Mouse (Mus musculus) left cerebral cortex, postnatal 14 days (tissue): ENCODE measurements around the gene Myo18a. TPM values are rescaled to one million over a fixed set of nuclear protein-coding genes. Genes with fewer than 3 reads are reported as not detected.
A peak's percentile ranks its signal among the peaks of the same experiment; 100 is the strongest.
"Not testable (repeated sequence)": the region's sequence is repeated elsewhere in the genome, so short reads cannot be mapped to it uniquely, and the experiment has no call there.

Experiments used
- DNase-seq, 2 experiments: peaks; one replicate each; pipeline ENCODE4 v3.0.0; 2021 to 2022; ENCODE audit warnings: low spot score in 2 of 2, mixed read lengths in 1 of 2
- intact Hi-C: fragments of 180-260 bp; cut with DNase I; formaldehyde crosslinking; loops from one replicate; pipeline ENCODE4 v1.15.1; 2025
- long read RNA-seq, 2 experiments: library from polyadenylated mRNA; stranded (forward); transcript quantifications; one replicate each; pipeline ENCODE4 v2.0.0; 2021
- total RNA-seq, 2 experiments: library from RNA; stranded (reverse); gene quantifications; 2 replicates each; pipeline ENCODE4 v1.2.3; 2021

Myo18a gene
- 100 to 1,000 TPM; 151 to 169 TPM for total RNA-seq
- long read RNA-seq, experiment 1, partial matches to known transcripts = 39 of 54 reads
- long read RNA-seq, experiment 1, other reads (novel, unspliced or antisense) = 13 of 54 reads
- long read RNA-seq, experiment 2, partial matches to known transcripts = 13 of 24 reads
- long read RNA-seq, experiment 2, other reads (novel, unspliced or antisense) = 11 of 24 reads

DNA sequence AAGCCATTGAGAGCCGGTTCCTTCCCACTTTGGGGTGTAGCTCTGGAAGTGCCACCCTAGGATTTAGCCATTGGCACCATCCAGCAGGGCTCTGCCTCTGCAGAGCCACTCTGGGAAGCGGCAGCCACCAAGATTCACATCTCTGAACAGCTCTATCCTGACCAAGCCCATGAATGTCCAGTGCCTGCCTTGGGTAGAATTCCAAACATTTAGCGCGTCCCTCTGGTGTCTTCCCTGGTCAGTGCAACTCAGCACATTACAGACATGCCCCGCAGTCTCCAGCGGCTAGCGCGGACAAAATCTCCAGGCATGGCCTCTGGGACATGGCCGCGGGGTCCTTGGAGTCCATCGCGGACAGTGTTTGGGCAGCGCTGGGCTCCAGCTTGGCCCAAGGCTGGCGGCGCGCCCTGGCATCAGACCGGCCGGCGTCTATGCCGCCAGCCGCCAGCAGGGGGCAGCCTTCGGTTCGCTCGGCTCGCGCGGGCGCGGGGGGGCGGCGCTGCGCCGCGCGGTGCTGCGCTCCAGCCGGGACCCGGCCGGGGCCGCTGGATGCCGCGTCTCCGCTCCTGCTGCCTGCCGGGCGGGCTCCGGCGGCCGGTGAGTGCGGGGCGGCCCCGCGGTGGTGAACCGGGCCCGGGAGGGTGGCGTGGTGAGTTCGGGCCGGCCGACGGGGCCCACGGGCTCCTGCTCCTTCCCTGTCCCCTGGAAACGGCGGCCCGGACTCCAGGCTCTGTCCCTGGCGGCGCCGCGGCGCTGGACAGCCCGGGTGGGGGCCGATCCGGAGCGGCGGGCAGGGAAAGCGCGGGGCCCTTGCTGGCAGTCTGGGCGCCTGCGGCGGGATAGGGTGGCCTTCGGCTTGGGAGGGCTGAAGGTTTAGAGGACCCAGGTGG lies at the start of gene Myo18a:
Gene Myo18a (plus strand): TSS at position 464 of the 890 bp plus-strand sequence.
- intact Hi-C loops = loop anchor here (1.0 kb wide), 1 partner anchor 30 kb away; no protein-coding TSS in a partner anchor
- peak; percentile 69 to 86 for DNase-seq

DNA sequence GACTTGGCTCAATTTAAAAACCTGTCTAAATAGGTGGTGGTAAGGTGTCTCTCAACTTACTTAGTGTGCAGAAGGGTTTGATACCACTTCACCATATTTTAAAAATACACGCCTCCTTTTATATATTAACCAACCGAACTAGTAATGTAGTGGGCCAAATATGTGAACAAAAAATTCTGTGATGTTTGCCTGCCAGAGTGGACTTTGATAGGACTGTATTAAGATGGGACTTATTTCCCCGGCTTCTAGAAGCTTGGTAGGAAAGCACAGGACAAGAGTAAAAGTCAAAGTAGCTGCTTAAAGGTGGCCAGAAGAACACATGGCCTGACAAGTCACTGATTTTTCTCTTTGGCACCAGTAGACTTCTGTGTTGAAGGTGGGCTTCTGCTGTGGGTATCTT lies 49.3 kb upstream of the Myo18a start:
- no peak for DNase-seq
- intact Hi-C loops = no loop called here

DNA sequence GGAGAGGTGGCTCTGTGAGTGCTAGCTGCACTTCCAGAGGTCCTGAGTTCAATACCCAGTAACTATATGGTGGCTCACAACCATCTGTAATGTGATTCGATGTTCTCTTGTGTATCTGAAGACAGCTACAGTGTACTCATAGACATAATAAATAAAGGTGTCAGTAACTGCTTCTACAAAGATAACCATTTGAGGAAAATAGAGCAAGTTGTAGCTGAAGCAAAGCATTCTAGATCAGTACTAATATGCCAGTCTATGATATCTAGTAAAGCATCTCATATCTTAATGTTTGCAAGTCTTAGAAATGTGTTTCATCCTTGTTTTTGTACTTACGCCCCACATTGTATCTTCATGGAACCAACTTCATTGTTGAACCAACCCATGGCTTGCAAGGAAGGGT lies 44.0 kb upstream of the Myo18a start:
- DNase-seq = no peak
- intact Hi-C loops = no loop called here

DNA sequence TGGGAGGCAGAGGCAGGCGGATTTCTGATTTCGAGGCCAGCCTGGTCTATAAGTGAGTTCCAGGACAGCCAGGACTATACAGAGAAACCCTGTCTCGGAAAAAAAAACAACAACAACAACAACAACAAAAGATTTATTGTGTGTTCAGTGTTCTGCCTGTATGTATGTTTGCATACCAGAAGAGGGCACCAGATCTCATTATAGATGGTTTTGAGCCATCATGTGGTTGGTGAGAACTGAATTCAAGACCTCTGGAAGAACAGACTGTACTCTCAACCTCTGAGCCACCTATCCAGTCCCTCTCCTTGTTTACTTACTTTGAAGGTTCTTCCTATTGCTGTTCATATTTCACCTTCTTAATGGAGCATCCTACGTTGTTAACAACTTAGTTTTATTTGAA lies 41.7 kb upstream of the Myo18a start:
- intact Hi-C loops = no loop called here
- no peak for DNase-seq

DNA sequence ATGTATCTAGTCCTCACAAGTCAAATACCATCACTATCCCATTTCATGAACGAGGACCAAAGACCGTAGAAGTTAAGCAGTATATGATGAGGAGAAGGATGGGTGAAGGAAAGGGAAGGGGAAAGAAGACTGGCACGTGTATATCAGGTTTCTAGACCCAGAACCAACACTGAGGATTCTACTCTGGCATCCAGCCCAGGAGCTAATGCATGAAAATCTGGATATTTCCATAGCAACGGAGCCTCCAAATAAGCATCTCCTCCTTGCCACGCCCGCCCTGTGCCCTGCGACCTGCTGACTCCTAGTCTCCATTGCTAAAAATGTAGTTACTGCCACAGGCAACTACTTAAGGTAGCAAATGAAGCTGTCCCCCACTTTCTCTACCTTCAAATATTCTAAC lies 38.3 kb upstream of the Myo18a start:
- intact Hi-C loops = no loop called here
- no peak for DNase-seq

DNA sequence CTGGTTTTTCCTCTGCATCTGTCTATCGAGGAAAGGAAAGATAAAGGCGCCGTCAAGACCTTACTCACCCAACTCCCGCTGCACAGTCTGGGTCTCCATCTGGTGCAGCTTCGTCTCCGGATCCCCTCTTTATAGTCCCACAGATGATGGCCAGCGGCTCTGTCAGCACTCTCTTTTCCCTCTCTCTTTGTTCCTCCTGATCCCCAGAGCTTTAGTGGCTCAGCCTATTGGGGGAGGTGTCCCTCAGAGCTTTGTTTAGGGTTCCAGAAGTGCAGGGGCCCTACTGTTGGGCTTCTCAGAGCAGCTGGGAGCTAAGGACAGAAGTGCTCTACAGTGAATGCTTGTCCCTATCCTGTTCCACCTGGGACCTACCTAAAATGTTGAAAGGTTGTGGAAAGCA lies 37.9 kb upstream of the Myo18a start, which contains the start of gene Cryba1:
Gene Cryba1 (minus strand): TSS at position 101 of the 400 bp plus-strand sequence.
- intact Hi-C loops = no loop called here
- no peak for DNase-seq

DNA sequence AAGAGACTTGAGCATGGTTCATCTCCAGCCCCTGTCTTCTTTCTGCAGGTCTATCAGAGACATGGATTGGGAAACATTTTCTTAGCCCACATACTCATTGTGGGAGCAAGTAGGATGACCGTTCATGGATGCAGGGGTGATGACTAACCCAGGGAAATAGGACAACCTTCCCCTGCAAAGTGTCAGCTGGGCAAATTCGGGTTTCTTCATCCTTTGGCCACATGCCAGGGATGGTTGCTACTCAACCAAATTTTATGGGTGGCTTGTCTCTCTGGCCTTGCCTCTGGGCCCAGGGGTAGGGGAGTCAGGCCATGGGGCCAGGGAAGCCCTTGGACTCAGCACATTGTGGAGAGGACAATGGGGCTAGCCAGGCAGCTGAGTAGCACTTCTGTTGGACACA lies 34.5 kb upstream of the Myo18a start:
- intact Hi-C loops = no loop called here
- no peak for DNase-seq

DNA sequence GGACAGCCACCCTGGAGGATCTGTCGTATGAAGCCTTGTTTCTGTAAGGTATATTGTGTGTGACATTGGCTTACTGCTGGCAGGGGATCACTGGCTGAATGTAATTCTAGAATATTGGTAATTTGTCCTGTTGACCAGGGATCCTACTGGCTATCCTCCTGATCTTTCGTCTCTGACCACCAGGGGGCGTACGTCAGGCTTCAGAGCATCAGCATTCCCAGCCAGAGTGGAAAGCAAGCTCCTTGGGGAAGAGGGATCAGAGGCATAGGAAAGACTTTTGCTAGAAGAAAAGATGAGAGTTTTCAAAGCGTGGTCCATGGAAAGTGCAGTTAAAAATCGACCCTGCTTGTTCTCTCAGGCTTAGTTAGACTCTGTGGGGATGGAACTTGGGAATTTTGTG lies 25.8 kb upstream of the Myo18a start:
- intact Hi-C loops = loop anchor here (5.0 kb wide), 1 partner anchor 55 kb away; no protein-coding TSS in a partner anchor
- peak; percentile 82 to 90 for DNase-seq

DNA sequence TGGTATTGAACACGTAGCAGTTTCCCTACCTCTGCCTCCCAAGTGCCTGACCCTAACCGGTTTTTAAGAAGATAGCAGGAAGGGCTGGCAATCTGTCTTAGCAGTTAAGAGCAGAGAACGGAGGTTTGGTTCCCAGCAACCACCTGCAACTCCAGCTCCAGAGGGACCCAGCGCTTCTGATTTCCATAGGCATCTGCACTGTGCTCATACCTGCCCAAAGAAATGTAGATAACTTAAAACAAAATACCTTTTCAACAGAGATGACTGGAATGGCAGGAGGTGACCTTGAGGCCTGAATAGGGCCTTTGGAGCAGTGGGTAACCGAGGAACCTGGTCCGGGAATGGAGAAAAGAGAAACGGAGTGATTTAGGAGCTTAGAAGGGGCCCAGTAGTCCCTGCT lies 24.5 kb upstream of the Myo18a start:
- DNase-seq = no peak
- intact Hi-C loops = loop anchor here (5.0 kb wide), 1 partner anchor 54 kb away; no protein-coding TSS in a partner anchor

DNA sequence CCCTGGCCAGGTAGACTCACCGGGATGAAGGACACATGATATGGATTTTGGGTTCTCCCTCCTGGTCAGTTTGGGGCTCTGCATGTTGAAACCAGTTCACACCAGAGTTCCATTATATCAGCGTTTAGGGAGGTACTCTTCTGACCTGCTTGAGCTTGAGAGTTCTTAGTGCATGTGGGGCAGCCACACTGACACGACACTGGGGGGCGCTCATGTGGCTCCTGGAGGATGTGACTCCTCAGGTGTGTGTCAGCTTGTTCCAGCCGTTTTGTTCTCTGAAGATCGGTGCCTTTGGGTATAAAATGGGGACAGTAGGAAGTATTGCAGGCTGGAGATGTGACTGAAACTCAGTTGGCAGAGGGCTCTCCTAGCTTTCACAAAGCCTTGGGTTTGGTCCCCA lies 19.1 kb upstream of the Myo18a start:
- DNase-seq = no peak
- intact Hi-C loops = no loop called here

DNA sequence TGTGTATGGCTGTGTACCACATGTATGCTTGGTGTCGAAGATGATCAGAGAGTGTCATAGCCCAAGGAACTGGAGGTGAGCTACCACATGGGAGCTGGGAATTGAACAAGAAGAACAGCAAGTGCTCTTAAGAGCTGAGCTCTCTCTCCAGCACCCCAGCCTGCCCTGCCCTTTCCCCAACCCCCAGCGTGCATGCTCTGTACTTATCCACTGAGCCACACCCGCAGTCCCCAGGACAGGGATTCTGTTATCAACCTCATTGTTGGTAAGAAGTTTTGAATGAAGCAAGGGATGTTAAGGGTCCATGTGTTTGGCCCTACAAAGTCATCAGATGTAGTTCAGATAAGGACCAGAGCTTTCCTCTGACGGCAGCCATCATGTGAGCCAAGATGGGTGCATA lies 16.4 kb upstream of the Myo18a start:
- DNase-seq = no peak
- intact Hi-C loops = no loop called here

DNA sequence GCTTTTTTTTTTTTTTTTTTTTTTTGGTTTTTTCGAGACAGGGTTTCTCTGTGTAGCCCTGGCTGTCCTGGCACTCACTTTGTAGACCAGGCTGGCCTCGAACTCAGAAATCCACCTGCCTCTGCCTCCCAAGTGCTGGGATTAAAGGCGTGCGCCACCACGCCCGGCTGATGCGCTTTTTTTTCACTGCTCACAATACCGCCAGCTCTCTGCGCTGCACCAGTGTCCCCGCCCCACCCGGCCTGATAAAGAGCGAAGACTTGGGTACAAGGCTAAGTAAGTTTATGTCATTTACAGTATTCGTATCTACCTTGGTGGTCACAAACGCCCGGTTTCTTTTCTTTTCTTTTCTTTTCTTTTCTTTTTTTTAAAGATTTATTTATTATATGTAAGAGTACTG lies 15.9 kb upstream of the Myo18a start:
- DNase-seq, intact Hi-C loops: not testable (repeated sequence)

DNA sequence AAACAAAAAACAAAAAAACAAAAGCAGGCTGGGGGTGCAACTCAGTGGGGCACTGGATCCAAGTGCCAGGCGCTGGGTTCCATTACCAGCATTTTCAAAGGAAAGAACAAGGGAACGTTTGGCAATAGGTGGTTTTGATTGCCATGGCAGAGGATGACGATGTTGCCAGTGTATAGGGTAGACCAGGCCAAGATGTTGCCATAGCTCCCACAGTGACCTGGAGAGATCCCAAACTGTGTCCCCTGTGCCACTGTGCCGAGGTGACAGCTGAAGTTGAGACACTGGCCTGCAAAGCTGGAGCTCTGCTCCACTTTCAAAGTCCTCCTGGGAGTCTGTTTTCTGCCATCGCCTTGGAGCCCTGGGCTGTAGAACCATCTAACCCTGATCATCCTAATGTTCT lies 14.1 kb upstream of the Myo18a start:
- intact Hi-C loops = no loop called here
- DNase-seq = no peak

DNA sequence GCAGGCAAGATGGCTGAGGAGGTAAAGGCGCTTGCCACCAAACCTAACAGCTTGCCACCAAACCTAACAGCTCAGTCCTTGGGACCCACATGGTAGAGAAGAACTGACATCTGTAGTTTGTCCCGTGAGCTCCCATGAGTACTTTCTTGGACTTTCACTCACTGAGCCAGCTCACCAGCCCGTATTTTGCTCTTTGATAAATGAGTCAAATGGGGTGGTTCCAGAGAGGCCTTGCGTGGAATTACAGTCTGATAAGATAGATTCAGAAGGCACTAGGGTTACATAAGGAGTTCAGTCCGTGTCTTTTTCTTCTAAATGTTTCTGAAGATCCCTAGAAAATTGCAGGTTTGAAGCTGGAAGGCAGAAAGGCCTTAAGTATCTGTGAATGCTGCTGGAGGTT lies 10.5 kb upstream of the Myo18a start:
- intact Hi-C loops = no loop called here
- no peak for DNase-seq

DNA sequence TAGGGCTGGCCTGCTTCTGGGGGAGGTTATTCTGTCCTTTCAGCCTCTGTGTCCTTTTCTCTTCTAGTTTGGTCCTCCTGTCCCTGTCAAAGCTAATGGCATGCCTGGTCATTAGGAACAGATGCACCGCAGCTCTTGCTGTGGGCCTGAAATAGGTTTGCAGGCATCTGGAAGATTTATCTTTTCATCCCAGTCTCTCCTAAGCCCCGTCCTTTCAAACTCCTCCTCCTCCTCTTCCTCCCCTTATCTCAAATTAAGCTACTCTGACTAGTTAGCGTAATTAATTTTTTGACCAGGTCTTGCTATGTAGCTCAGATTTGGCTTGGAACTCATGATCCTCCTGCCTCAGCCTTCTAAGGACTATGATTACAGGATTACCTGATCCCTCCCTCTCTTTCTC lies 9.6 kb upstream of the Myo18a start:
- intact Hi-C loops = no loop called here
- DNase-seq = no peak

DNA sequence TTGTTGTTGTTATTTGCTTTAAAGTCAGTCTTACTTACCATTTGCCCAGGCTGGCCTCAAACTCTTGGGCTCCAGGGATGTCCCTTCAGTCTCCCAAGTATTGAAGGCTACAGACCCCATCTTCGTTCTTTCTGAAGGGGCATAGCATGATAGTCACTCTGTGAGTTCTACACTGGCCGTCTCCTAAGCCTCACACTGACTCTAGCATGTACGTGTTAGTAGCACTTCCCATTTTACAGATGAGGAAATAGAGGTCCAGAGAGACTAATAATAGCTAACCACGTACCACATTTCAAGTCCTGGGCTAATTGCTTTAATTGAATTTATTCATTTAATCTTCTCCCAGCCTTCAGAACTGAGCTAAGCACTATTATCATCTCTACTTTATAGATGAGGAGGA lies 3.0 kb upstream of the Myo18a start:
- no peak for DNase-seq
- intact Hi-C loops = no loop called here

DNA sequence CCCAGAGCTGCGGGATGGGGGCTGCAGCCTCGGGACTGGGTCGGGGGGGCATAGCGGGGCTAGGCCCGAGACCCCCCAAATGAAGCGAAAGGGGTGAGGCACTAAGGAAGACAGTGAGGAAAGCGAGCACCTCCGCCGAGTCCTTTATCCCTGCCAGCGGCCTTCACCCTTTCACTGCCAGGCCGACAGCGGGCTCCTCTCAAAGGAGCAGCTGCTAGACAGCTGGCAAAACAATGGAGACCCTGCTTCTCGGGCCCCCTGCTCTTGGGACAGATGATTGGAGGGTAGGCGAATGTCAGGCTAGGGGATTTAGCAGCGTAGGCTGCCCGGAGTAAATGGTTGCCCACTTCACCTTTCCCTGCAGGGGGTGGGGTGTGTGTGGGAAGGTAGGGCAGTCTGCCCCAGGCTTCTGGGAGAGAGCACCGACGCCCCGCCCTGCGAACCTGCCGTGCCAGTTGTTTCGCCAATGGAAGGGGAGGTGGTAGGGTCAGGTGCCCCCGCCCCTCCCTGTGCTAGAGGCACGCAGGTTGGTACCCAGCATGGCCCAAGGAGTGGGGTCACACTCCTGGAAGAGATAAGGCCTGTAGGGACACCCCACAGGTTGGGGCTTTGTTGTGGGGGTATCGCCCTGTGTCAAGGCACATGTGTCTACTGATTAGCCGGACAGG lies 761 bp downstream of the Myo18a start:
- DNase-seq = peak; percentile 30 to 32
- intact Hi-C loops = loop anchor here (1.0 kb wide), 1 partner anchor 29 kb away; no protein-coding TSS in a partner anchor

DNA sequence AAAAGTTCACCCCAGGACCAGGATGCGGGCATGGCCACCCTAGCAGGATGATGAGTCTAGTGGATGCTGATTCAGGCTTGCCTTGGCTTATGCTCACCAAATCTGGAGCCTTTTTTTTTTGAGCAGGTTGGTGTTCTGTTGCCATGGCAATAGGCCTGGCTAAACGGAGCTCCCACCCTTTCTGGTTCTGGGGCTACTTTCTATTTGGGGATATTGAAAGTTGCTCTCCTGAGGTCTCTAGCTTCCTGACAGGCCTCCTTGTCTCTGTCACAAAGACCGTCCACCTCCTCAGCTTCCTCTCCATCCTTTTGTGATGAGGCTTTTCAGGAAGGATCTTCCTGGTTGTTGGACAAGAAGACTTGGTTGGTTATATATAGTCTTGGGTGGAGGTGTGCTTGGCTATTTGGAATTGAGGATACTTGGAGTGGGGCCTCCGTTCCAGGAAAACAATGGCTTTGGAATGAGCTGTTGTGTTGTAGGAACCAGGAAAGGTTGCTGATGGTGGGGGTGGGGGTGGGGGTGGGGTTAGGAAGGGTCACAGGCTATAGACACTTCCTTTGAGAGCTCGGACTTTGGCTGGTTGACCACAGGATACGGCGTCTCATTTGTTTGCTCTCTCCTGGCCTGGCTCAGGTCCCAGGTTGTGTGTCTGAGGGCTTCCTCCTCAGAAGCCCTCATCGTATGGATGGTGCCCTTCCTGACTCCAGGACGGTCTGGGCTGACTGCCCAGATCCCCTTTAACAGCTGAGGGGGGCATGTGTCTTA lies 1.8 kb downstream of the Myo18a start:
- DNase-seq = peak; percentile 54 to 62
- intact Hi-C loops = no loop called here

DNA sequence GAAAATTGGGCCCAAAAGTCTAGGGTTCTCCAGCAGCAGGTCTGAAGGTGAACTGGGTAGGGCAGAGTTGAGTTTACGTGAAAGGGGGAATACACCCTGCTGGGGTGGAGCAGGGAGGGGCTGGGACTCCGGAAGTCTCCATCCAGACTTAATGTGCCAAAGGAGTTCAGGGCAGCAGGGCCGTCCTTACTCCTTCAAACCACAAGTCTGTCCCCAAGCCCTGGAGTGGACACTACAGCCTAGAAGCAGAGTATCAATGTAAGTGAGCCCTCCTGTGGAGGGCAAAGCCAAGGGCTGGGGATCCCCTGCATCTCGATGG lies 2.4 kb downstream of the Myo18a start:
- no peak for DNase-seq
- intact Hi-C loops = no loop called here
